ENCODE assay signal across 12 mouse cellular contexts in genomic region chr12:100486232-100486631, GRCm38 (mm10). TPM values are rescaled to one million over a fixed set of nuclear protein-coding genes. Genes with fewer than 3 reads are reported as not detected.
DNase-seq lines count a peak whose midpoint lies in the region; ATAC-seq and TF ChIP-seq lines count a peak whose summit lies in the region.
"Had no signal": no experiment of that assay in that cellular context is flagged by ENCODE, and none has a peak within 500 bp of the region (broad histone marks: within the 10 kb centered on the region; RNA-seq: fewer than 3 reads in every experiment).

No protein-coding gene starts in this region.

- no peaks in the 10 kb centered on the region for H3K27me3 ChIP-seq in intestine, postnatal 0 days (replicated peaks; ENCODE audit: control insufficient read depth, insufficient read depth, low read length)
- H3K27me3 ChIP-seq in intestine, embryonic 15.5 days (replicated peaks) = no peaks in the 10 kb centered on the region
- H3K27me3 ChIP-seq in G1E (ENCODE audit: insufficient read depth, low read length) = peaks cover 16% of the 10 kb centered on the region
- no peaks in the 10 kb centered on the region for H3K27me3 ChIP-seq in forebrain, embryonic 15.5 days
- H3K27me3 ChIP-seq: megakaryocyte, embryonic 14.5 days; neural tube, embryonic 15.5 days had no signal

- no peak overlapping the region for H3K27ac ChIP-seq in intestine, postnatal 0 days (ENCODE audit: low read depth, low read length)
- H3K27ac ChIP-seq in intestine, embryonic 15.5 days = no peak overlapping the region
- no peak overlapping the region for H3K27ac ChIP-seq in cortical plate, adult 2 months (ENCODE audit: insufficient read depth, low read length)
- no peak overlapping the region for H3K27ac ChIP-seq in forebrain, embryonic 15.5 days (replicated peaks)
- H3K27ac ChIP-seq: limb, embryonic 10.5 days; neural tube, embryonic 15.5 days had no signal

- no peak overlapping the region for H3K4me3 ChIP-seq in intestine, postnatal 0 days (ENCODE audit: low read depth, low read length)
- no peak overlapping the region for H3K4me3 ChIP-seq in intestine, embryonic 15.5 days (replicated peaks)
- H3K4me3 ChIP-seq in G1E (ENCODE audit: low read depth, low read length) = no peak overlapping the region
- no peak overlapping the region for H3K4me3 ChIP-seq in cortical plate, adult 2 months (ENCODE audit: insufficient read depth, low read length)
- no peak overlapping the region for H3K4me3 ChIP-seq in forebrain, embryonic 15.5 days
- H3K4me3 ChIP-seq: limb, embryonic 10.5 days; megakaryocyte, embryonic 14.5 days; neural tube, embryonic 15.5 days had no signal

- no peak for TF ChIP-seq POLR2A in cortical plate, adult 2 months (IDR thresholded peaks at IDR 0.05; ENCODE audit: extremely low read depth, insufficient read depth, low read length)

- no peaks in the 10 kb centered on the region for H3K4me1 ChIP-seq in intestine, postnatal 0 days (replicated peaks; ENCODE audit: control insufficient read depth, insufficient read depth, low read length)
- no peaks in the 10 kb centered on the region for H3K4me1 ChIP-seq in intestine, embryonic 15.5 days (replicated peaks)
- H3K4me1 ChIP-seq in G1E (ENCODE audit: insufficient read depth, low read depth, low read length) = peaks cover 2% of the 10 kb centered on the region; the same call in 1 of the 2 replicates
- peaks cover 13% of the 10 kb centered on the region for H3K4me1 ChIP-seq in cortical plate, adult 2 months (ENCODE audit: control insufficient read depth, insufficient read depth, low read length)
- H3K4me1 ChIP-seq in forebrain, embryonic 15.5 days = no peaks in the 10 kb centered on the region
- H3K4me1 ChIP-seq: limb, embryonic 10.5 days; neural tube, embryonic 15.5 days had no signal

- H3K4me2 ChIP-seq in intestine, postnatal 0 days (replicated peaks; ENCODE audit: low read depth) = no peak overlapping the region
- no peak overlapping the region for H3K4me2 ChIP-seq in intestine, embryonic 15.5 days (replicated peaks)
- no peak overlapping the region for H3K4me2 ChIP-seq in forebrain, embryonic 15.5 days (replicated peaks)
- H3K4me2 ChIP-seq: neural tube, embryonic 15.5 days had no signal

- DNase-seq in lung, postnatal 10 days = peak; percentile 44
- DNase-seq in lung, postnatal 14 days = no peak
- DNase-seq in G1E (ENCODE audit: low spot score) = no peak
- no peak for DNase-seq in heart, adult 9 months (ENCODE audit: low spot score in 2 of 2)

- TF ChIP-seq CTCF in intestine, postnatal 0 days (IDR thresholded peaks at IDR 0.05; ENCODE audit: low read depth) = peak; percentile 58
- peak; percentile 16; the same call in 1 of the 2 replicates for TF ChIP-seq CTCF in G1E (IDR thresholded peaks at IDR 0.05; ENCODE audit: low read depth, low read length)
- TF ChIP-seq CTCF in cortical plate, adult 2 months (IDR thresholded peaks at IDR 0.05; ENCODE audit: extremely low read depth, insufficient read depth, low read length) = peak; percentile 43

- WGBS in intestine, postnatal 0 days = 63% methylated on average over 6 of the region's 6 CpGs
- 65% methylated on average over 6 of the region's 6 CpGs for WGBS in intestine, embryonic 15.5 days
- 74% methylated on average over 6 of the region's 6 CpGs for whole genome bisulfite sequencing in forebrain, embryonic 15.5 days

- peaks cover 11% of the 10 kb centered on the region; the same call in 1 of the 2 replicates for H3K36me3 ChIP-seq in intestine, postnatal 0 days (ENCODE audit: control insufficient read depth, insufficient read depth)
- H3K36me3 ChIP-seq in intestine, embryonic 15.5 days = no peaks in the 10 kb centered on the region
- H3K36me3 ChIP-seq in G1E (replicated peaks) = peaks cover 8% of the 10 kb centered on the region
- no peaks in the 10 kb centered on the region; the same call in 1 of the 2 replicates for H3K36me3 ChIP-seq in forebrain, embryonic 15.5 days

- ATAC-seq in intestine, postnatal 0 days = no peak
- no peak for ATAC-seq in intestine, embryonic 15.5 days
- ATAC-seq in G1E (ENCODE audit: extremely low read depth, insufficient number of reproducible peaks, low FRiP score, poor library complexity, severe bottlenecking) = no peak
- no peak for ATAC-seq in forebrain, embryonic 15.5 days (replicated peaks)
- ATAC-seq: intestine, embryonic 16.5 days had no signal

- H3K9me3 ChIP-seq in intestine, postnatal 0 days (ENCODE audit: control insufficient read depth) = no peaks in the 10 kb centered on the region
- no peaks in the 10 kb centered on the region for H3K9me3 ChIP-seq in intestine, embryonic 15.5 days
- no peaks in the 10 kb centered on the region for H3K9me3 ChIP-seq in G1E (replicated peaks)
- no peaks in the 10 kb centered on the region for H3K9me3 ChIP-seq in forebrain, embryonic 15.5 days
- H3K9me3 ChIP-seq: limb, embryonic 10.5 days; megakaryocyte, embryonic 14.5 days; neural tube, embryonic 15.5 days had no signal

- no peak overlapping the region for H3K9ac ChIP-seq in intestine, postnatal 0 days (ENCODE audit: low read depth, low read length)
- H3K9ac ChIP-seq in intestine, embryonic 15.5 days = no peak overlapping the region
- H3K9ac ChIP-seq in forebrain, embryonic 15.5 days (replicated peaks) = no peak overlapping the region
- H3K9ac ChIP-seq: neural tube, embryonic 15.5 days had no signal

RNA-seq across cellular contexts. Expression of gene Ttc7b, which starts 34.4 kb away (rescaled TPM):
- polyA plus RNA-seq in intestine, postnatal 0 days (2015; fragmentation: Nextera tagmentation; extraction: Ambion mirVana) = 4.0 and 4.1 TPM in 2 replicates
- 3.4 and 4.0 TPM in 2 replicates for polyA plus RNA-seq in intestine, embryonic 15.5 days (2015; fragmentation: Nextera tagmentation; extraction: Ambion mirVana)
- 27.1 and 33.9 TPM in 2 replicates for total RNA-seq in G1E (2014; fragmentation: Nextera tagmentation)
- total RNA-seq in G1E (2017) = 25.4 and 26.8 TPM in 2 replicates
- 21.1 and 24.2 TPM in 2 replicates for polyA plus RNA-seq in G1E (2012)
- polyA plus RNA-seq in cortical plate, adult 2 months (2012; rRNA removed) = 221 and 228 TPM in 2 replicates
- 6.5 and 8.2 TPM in 2 replicates for polyA plus RNA-seq in forebrain, embryonic 15.5 days (2015; fragmentation: Nextera tagmentation; extraction: Ambion mirVana)
